Mouse (Mus musculus): ENCODE measurements around the gene Arhgap35. TPM values are rescaled to one million over a fixed set of nuclear protein-coding genes. Genes with fewer than 3 reads are reported as not detected.

Arhgap35 gene
- polyA plus RNA-seq, 1 experiment from 2014 or later: 30.8 TPM

- H3K4me3 ChIP-seq: peak overlapping the region; percentile 22
- no peak for ATAC-seq (ENCODE audit: low read depth)
- no peak overlapping the region for H3K27ac ChIP-seq (replicated peaks)
- H3K27me3 ChIP-seq: peaks cover 79% of the 10 kb centered on the region
- H3K9ac ChIP-seq: 0 out of 2 replicates have a peak overlapping the region, but pooled peaks have one; percentile 9
- H3K9me3 ChIP-seq: no peaks in the 10 kb centered on the region
- no peaks in the 10 kb centered on the region for H3K36me3 ChIP-seq
- peak overlapping the region; percentile 58 for H3K4me2 ChIP-seq
- peaks cover 30% of the 10 kb centered on the region for H3K4me1 ChIP-seq (replicated peaks)
- 6% methylated on average over 23 of the region's 23 CpGs for WGBS
Measured at GRCm38 (mm10) chr7:16475321-16475720, 139.5 kb downstream of the Arhgap35 start.

- WGBS: 5% methylated on average over 33 of the region's 33 CpGs
- Histone ChIP-seq H3K9ac (no peak overlapping the region), H3K4me3 (peak overlapping the region; percentile 13), H3K4me1 (replicated peaks) (peaks cover 30% of the 10 kb centered on the region), H3K9me3 (no peaks in the 10 kb centered on the region), H3K27me3 (peaks cover 88% of the 10 kb centered on the region), H3K27ac (replicated peaks) (no peak overlapping the region), H3K4me2 (peak overlapping the region; percentile 42), H3K36me3 (no peaks in the 10 kb centered on the region)
- no peak for ATAC-seq (ENCODE audit: low read depth)
Measured at GRCm38 (mm10) chr7:16474445-16474844, 140.3 kb downstream of the Arhgap35 start.

GRCm38 (mm10) chr7:16473847-16474246, 140.9 kb downstream of the Arhgap35 start:
- 36% methylated on average over 8 of the region's 8 CpGs for WGBS

GRCm38 (mm10) chr7:16472116-16472709, 142.6 kb downstream of the Arhgap35 start:
- H3K36me3 ChIP-seq: no peaks in the 10 kb centered on the region
- H3K9me3 ChIP-seq: no peaks in the 10 kb centered on the region
- H3K4me1 ChIP-seq (replicated peaks): peaks cover 36% of the 10 kb centered on the region
- no peak overlapping the region for H3K9ac ChIP-seq
- H3K4me2 ChIP-seq: 0 out of 2 replicates have a peak overlapping the region, but pooled peaks have one; percentile 11
- H3K27me3 ChIP-seq: peaks cover 95% of the 10 kb centered on the region
- no peak overlapping the region for H3K27ac ChIP-seq (replicated peaks)
- 0 out of 2 replicates have a peak, but pooled peaks have one; percentile 33 for ATAC-seq (ENCODE audit: low read depth)
- 4% methylated on average over 17 of the region's 17 CpGs for WGBS
- no peak overlapping the region for H3K4me3 ChIP-seq

More at GRCm38 (mm10) chr7:16473847-16474246, 140.9 kb downstream of the Arhgap35 start:
- H3K4me1 ChIP-seq (replicated peaks): peaks cover 30% of the 10 kb centered on the region
- peaks cover 94% of the 10 kb centered on the region for H3K27me3 ChIP-seq
- no peak for ATAC-seq (ENCODE audit: low read depth)
- H3K9ac ChIP-seq: no peak overlapping the region
- H3K4me3 ChIP-seq: no peak overlapping the region
- H3K4me2 ChIP-seq: no peak overlapping the region
- no peak overlapping the region for H3K27ac ChIP-seq (replicated peaks)
- H3K9me3 ChIP-seq: no peaks in the 10 kb centered on the region
- H3K36me3 ChIP-seq: no peaks in the 10 kb centered on the region

GRCm38 (mm10) chr7:16471549-16471948, 143.2 kb downstream of the Arhgap35 start:
- peaks cover 89% of the 10 kb centered on the region for H3K27me3 ChIP-seq
- H3K9ac ChIP-seq: no peak overlapping the region
- H3K9me3 ChIP-seq: no peaks in the 10 kb centered on the region
- 39% methylated on average over 9 of the region's 9 CpGs for WGBS
- 0 out of 2 replicates have a peak overlapping the region, but pooled peaks have one; percentile 11 for H3K4me2 ChIP-seq
- peaks cover 33% of the 10 kb centered on the region for H3K4me1 ChIP-seq (replicated peaks)
- no peaks in the 10 kb centered on the region for H3K36me3 ChIP-seq
- no peak overlapping the region for H3K27ac ChIP-seq (replicated peaks)
- no peak for ATAC-seq (ENCODE audit: low read depth)
- H3K4me3 ChIP-seq: no peak overlapping the region

- no peak for ATAC-seq (ENCODE audit: low read depth)
- 15% methylated on average over 5 of the region's 5 CpGs for WGBS
- H3K4me1 ChIP-seq (replicated peaks): peaks cover 14% of the 10 kb centered on the region
- H3K4me3 ChIP-seq: no peak overlapping the region
- H3K27ac ChIP-seq (replicated peaks): no peak overlapping the region
- H3K36me3 ChIP-seq: no peaks in the 10 kb centered on the region
- no peak overlapping the region for H3K4me2 ChIP-seq
- no peaks in the 10 kb centered on the region for H3K9me3 ChIP-seq
- H3K27me3 ChIP-seq: peaks cover 70% of the 10 kb centered on the region
- no peak overlapping the region for H3K9ac ChIP-seq
Measured at GRCm38 (mm10) chr7:16468115-16468514, 146.7 kb downstream of the Arhgap35 start.

- Histone ChIP-seq H3K4me1 (replicated peaks) (peaks cover 6% of the 10 kb centered on the region), H3K4me3 (no peak overlapping the region), H3K9ac (no peak overlapping the region), H3K27me3 (peaks cover 65% of the 10 kb centered on the region), H3K4me2 (no peak overlapping the region), H3K9me3 (no peaks in the 10 kb centered on the region), H3K27ac (replicated peaks) (no peak overlapping the region), H3K36me3 (no peaks in the 10 kb centered on the region)
- no peak for ATAC-seq (ENCODE audit: low read depth)
- WGBS: 65% methylated on average over 4 of the region's 4 CpGs
Measured at GRCm38 (mm10) chr7:16466565-16466964, 148.2 kb downstream of the Arhgap35 start.

- H3K27me3 ChIP-seq: peaks cover 63% of the 10 kb centered on the region
- H3K36me3 ChIP-seq: no peaks in the 10 kb centered on the region
- no peaks in the 10 kb centered on the region for H3K9me3 ChIP-seq
- no peak overlapping the region for H3K4me2 ChIP-seq
- no peak overlapping the region for H3K27ac ChIP-seq (replicated peaks)
- peaks cover 9% of the 10 kb centered on the region for H3K4me1 ChIP-seq (replicated peaks)
- WGBS: 91% methylated on average over 5 of the region's 5 CpGs
- H3K9ac ChIP-seq: no peak overlapping the region
- H3K4me3 ChIP-seq: no peak overlapping the region
- ATAC-seq (ENCODE audit: low read depth): no peak
Measured at GRCm38 (mm10) chr7:16465568-16465967, 149.2 kb downstream of the Arhgap35 start.

- H3K27ac ChIP-seq (replicated peaks): no peak overlapping the region
- no peaks in the 10 kb centered on the region for H3K9me3 ChIP-seq
- no peak overlapping the region for H3K4me3 ChIP-seq
- peaks cover 10% of the 10 kb centered on the region for H3K4me1 ChIP-seq (replicated peaks)
- ATAC-seq (ENCODE audit: low read depth): no peak
- peaks cover 62% of the 10 kb centered on the region for H3K27me3 ChIP-seq
- no peaks in the 10 kb centered on the region for H3K36me3 ChIP-seq
- H3K9ac ChIP-seq: no peak overlapping the region
- WGBS: 18% methylated on average over 8 of the region's 8 CpGs
- no peak overlapping the region for H3K4me2 ChIP-seq
Measured at GRCm38 (mm10) chr7:16465160-16465559, 149.6 kb downstream of the Arhgap35 start.

- peak; percentile 55; the same call in 1 of the 2 replicates for ATAC-seq (ENCODE audit: low read depth)
- H3K36me3 ChIP-seq: no peaks in the 10 kb centered on the region
- no peaks in the 10 kb centered on the region for H3K9me3 ChIP-seq
- H3K27me3 ChIP-seq: peaks cover 42% of the 10 kb centered on the region
- no peak overlapping the region for H3K4me2 ChIP-seq
- H3K9ac ChIP-seq: no peak overlapping the region
- peaks cover 8% of the 10 kb centered on the region for H3K4me1 ChIP-seq (replicated peaks)
- H3K4me3 ChIP-seq: no peak overlapping the region
- WGBS: 1% methylated on average over 14 of the region's 14 CpGs
- no peak overlapping the region for H3K27ac ChIP-seq (replicated peaks)
Measured at GRCm38 (mm10) chr7:16463214-16463613, 151.6 kb downstream of the Arhgap35 start.

GRCm38 (mm10) chr7:16461705-16462104, 153.1 kb downstream of the Arhgap35 start:
- H3K4me3 ChIP-seq: no peak overlapping the region
- H3K9ac ChIP-seq: 0 out of 2 replicates have a peak overlapping the region, but pooled peaks have one; percentile 5
- H3K9me3 ChIP-seq: no peaks in the 10 kb centered on the region
- no peak overlapping the region for H3K4me2 ChIP-seq
- 86% methylated on average over 6 of the region's 6 CpGs for WGBS
- 0 out of 2 replicates have a peak, but pooled peaks cover 4% of the 10 kb centered on the region for H3K4me1 ChIP-seq (replicated peaks)
- no peak for ATAC-seq (ENCODE audit: low read depth)
- H3K27ac ChIP-seq (replicated peaks): no peak overlapping the region
- peaks cover 36% of the 10 kb centered on the region for H3K27me3 ChIP-seq
- H3K36me3 ChIP-seq: no peaks in the 10 kb centered on the region

GRCm38 (mm10) chr7:16461151-16461550, 153.6 kb downstream of the Arhgap35 start:
- H3K4me1 ChIP-seq (replicated peaks): 0 out of 2 replicates have a peak, but pooled peaks cover 4% of the 10 kb centered on the region
- peaks cover 33% of the 10 kb centered on the region for H3K27me3 ChIP-seq
- H3K4me2 ChIP-seq: no peak overlapping the region
- peaks cover 2% of the 10 kb centered on the region; the same call in 1 of the 2 replicates for H3K36me3 ChIP-seq
- no peak overlapping the region for H3K27ac ChIP-seq (replicated peaks)
- no peak overlapping the region for H3K9ac ChIP-seq
- no peak for ATAC-seq (ENCODE audit: low read depth)
- no peaks in the 10 kb centered on the region for H3K9me3 ChIP-seq
- no peak overlapping the region for H3K4me3 ChIP-seq
- 64% methylated on average over 6 of the region's 6 CpGs for WGBS

All from neural tube, embryonic 13.5 days (tissue).